Mouse (Mus musculus) MEL (cell line): ENCODE results near the gene F2r. TPM values are rescaled to one million over a fixed set of nuclear protein-coding genes. Genes with fewer than 3 reads are reported as not detected.

ENCODE experiments used
- DNase-seq: peaks from one replicate; pipeline ENCODE4 v3.0.0; 2011; ENCODE audit warnings: low read depth, low spot score
- H3K27ac ChIP-seq: 2 replicates; pipeline ENCODE4 v1.5.1; 2012; ENCODE audit warnings: low read depth, mild to moderate bottlenecking, control low read depth, low read length, moderate library complexity; ENCODE audit not compliant: control insufficient read depth
- H3K27me3 ChIP-seq, 2 experiments: fragments of 150-350 bp in 1 of 2; sonication (generic) in 1 of 2; 2 replicates each; pipeline ENCODE4 v1.6.1; 2012; ENCODE audit warnings: low read length in 2 of 2, mild to moderate bottlenecking in 2 of 2, improper control_type of control experiment in 1 of 2, moderate library complexity in 1 of 2; ENCODE audit not compliant: insufficient read depth in 2 of 2, control insufficient read depth in 1 of 2
- H3K36me3 ChIP-seq, 2 experiments: 2 replicates each; pipeline ENCODE4 v1.6.1; 2012 to 2014; ENCODE audit warnings: low read length in 2 of 2, improper control_type of control experiment in 1 of 2, inconsistent platforms in 1 of 2, mild to moderate bottlenecking in 1 of 2; ENCODE audit not compliant: insufficient read depth in 2 of 2, control insufficient read depth in 1 of 2
- H3K4me1 ChIP-seq, 2 experiments: fragments of 150-350 bp in 1 of 2; sonication (generic) in 1 of 2; 2 replicates each; pipeline ENCODE4 v1.6.1; 2012; ENCODE audit warnings: low read length in 2 of 2, improper control_type of control experiment in 1 of 2, mild to moderate bottlenecking in 1 of 2; ENCODE audit not compliant: insufficient read depth in 2 of 2, control insufficient read depth in 1 of 2
- H3K4me3 ChIP-seq, 2 experiments: fragments of 150-350 bp in 1 of 2; sonication (generic) in 1 of 2; 2 replicates each; pipeline ENCODE4 v1.5.1; 2012; ENCODE audit warnings: low read depth in 2 of 2, low read length in 2 of 2, mild to moderate bottlenecking in 2 of 2, moderate library complexity in 2 of 2, control low read depth in 1 of 2, improper control_type of control experiment in 1 of 2; ENCODE audit not compliant: control insufficient read depth in 1 of 2, insufficient read depth in 1 of 2
- H3K79me2 ChIP-seq: 2 replicates; pipeline ENCODE4 v1.6.1; 2012; ENCODE audit warnings: mild to moderate bottlenecking, low read length, moderate library complexity; ENCODE audit not compliant: control insufficient read depth, poor library complexity, insufficient read depth
- H3K9ac ChIP-seq: 2 replicates; pipeline ENCODE4 v1.6.1; 2012; ENCODE audit warnings: low read depth, mild to moderate bottlenecking, control low read depth, low read length, moderate library complexity; ENCODE audit not compliant: control insufficient read depth, poor library complexity, severe bottlenecking
- H3K9me3 ChIP-seq: fragments of 150-350 bp; sonication (generic); replicated peaks from 2 replicates; pipeline ENCODE4 v1.6.1; 2012; ENCODE audit warnings: mild to moderate bottlenecking, low read length, improper control_type of control experiment, moderate library complexity; ENCODE audit not compliant: insufficient read depth
- BHLHE40 ChIP-seq: IDR thresholded peaks from 2 replicates; pipeline ENCODE4 v1.6.1; 2012; ENCODE audit warnings: low read depth, mild to moderate bottlenecking, inconsistent platforms, low read length, improper control_type of control experiment, borderline replicate concordance
- CTCF ChIP-seq, 3 experiments: IDR thresholded peaks in 2 of 3; conservative IDR thresholded peaks in 1 of 3; 2 replicates each; pipeline ENCODE4 v1.5.1; 2011 to 2012; ENCODE audit warnings: low read length in 3 of 3, low read depth in 2 of 3, mild to moderate bottlenecking in 2 of 3, improper control_type of control experiment in 1 of 3, inconsistent platforms in 1 of 3, mixed read lengths in 1 of 3, moderate library complexity in 1 of 3; ENCODE audit not compliant: control insufficient read depth in 1 of 3, insufficient read depth in 1 of 3, poor library complexity in 1 of 3, severe bottlenecking in 1 of 3
- E2F4 ChIP-seq: IDR thresholded peaks from 2 replicates; pipeline ENCODE4 v1.6.1; 2011; ENCODE audit warnings: low read depth, low read length, improper control_type of control experiment, borderline replicate concordance
- ELF1 ChIP-seq: IDR thresholded peaks from 2 replicates; pipeline ENCODE4 v1.6.1; 2014; ENCODE audit warnings: low read depth, mild to moderate bottlenecking, inconsistent platforms, low read length, improper control_type of control experiment, moderate library complexity
- EP300 ChIP-seq, 2 experiments: IDR thresholded peaks; 2 replicates each; pipeline ENCODE4 v1.6.1; 2011; ENCODE audit warnings: improper control_type of control experiment in 2 of 2, low read length in 2 of 2, low read depth in 1 of 2, mild to moderate bottlenecking in 1 of 2
- ETS1 ChIP-seq: IDR thresholded peaks from 2 replicates; pipeline ENCODE4 v1.6.1; 2012; ENCODE audit warnings: low read depth, mild to moderate bottlenecking, inconsistent platforms, low read length, improper control_type of control experiment, moderate library complexity
- GATA1 ChIP-seq: IDR thresholded peaks from 2 replicates; pipeline ENCODE4 v1.6.1; 2011; ENCODE audit warnings: low read depth, low read length, improper control_type of control experiment
- HCFC1 ChIP-seq: IDR thresholded peaks from 2 replicates; pipeline ENCODE4 v1.6.1; 2012; ENCODE audit warnings: low read depth, mild to moderate bottlenecking, inconsistent platforms, low read length, improper control_type of control experiment, moderate library complexity
- JUND ChIP-seq: IDR thresholded peaks from 2 replicates; pipeline ENCODE4 v1.6.1; 2011; ENCODE audit warnings: low read depth, mild to moderate bottlenecking, improper control_type of control experiment, low read length
- KAT2A ChIP-seq: conservative IDR thresholded peaks from 2 replicates; pipeline ENCODE4 v1.6.1; 2012; ENCODE audit warnings: low read depth, low read length, improper control_type of control experiment, inconsistent platforms
- MAFK ChIP-seq: IDR thresholded peaks from 2 replicates; pipeline ENCODE4 v1.6.1; 2011; ENCODE audit warnings: low read depth, mild to moderate bottlenecking, low read length, improper control_type of control experiment, borderline replicate concordance
- MAX ChIP-seq: IDR thresholded peaks from 2 replicates; pipeline ENCODE4 v1.6.1; 2011; ENCODE audit warnings: low read length, improper control_type of control experiment
- MXI1 ChIP-seq: IDR thresholded peaks from 2 replicates; pipeline ENCODE4 v1.6.1; 2011; ENCODE audit warnings: mild to moderate bottlenecking, low read depth, low read length, improper control_type of control experiment
- MYB ChIP-seq: IDR thresholded peaks from 2 replicates; pipeline ENCODE4 v1.6.1; 2011; ENCODE audit warnings: mild to moderate bottlenecking, low read depth, low read length, improper control_type of control experiment
- NRF1 ChIP-seq: IDR thresholded peaks from 2 replicates; pipeline ENCODE4 v1.6.1; 2014; ENCODE audit warnings: low read depth, mild to moderate bottlenecking, inconsistent platforms, low read length, improper control_type of control experiment, moderate library complexity; ENCODE audit not compliant: poor library complexity, insufficient read depth, severe bottlenecking
- POLR2A ChIP-seq, 2 experiments: IDR thresholded peaks; 2 replicates each; pipeline ENCODE4 v1.6.1; 2011 to 2012; ENCODE audit warnings: low read length in 2 of 2, mild to moderate bottlenecking in 2 of 2, control low read depth in 1 of 2, improper control_type of control experiment in 1 of 2, low read depth in 1 of 2, moderate library complexity in 1 of 2; ENCODE audit not compliant: control insufficient read depth in 1 of 2, insufficient read depth in 1 of 2, poor library complexity in 1 of 2
- POLR2AphosphoS5 ChIP-seq: IDR thresholded peaks from 2 replicates; pipeline ENCODE4 v1.6.1; 2012; ENCODE audit warnings: low read depth, borderline replicate concordance, mild to moderate bottlenecking, inconsistent platforms, low read length, moderate library complexity, mixed read lengths
- RCOR1 ChIP-seq: IDR thresholded peaks from 2 replicates; pipeline ENCODE4 v1.6.1; 2012; ENCODE audit warnings: low read depth, mild to moderate bottlenecking, inconsistent platforms, low read length, improper control_type of control experiment
- SMC3 ChIP-seq: IDR thresholded peaks from 2 replicates; pipeline ENCODE4 v1.6.1; 2011; ENCODE audit warnings: low read depth, low read length, improper control_type of control experiment
- TCF12 ChIP-seq: IDR thresholded peaks from 2 replicates; pipeline ENCODE4 v1.6.1; 2014; ENCODE audit warnings: low read depth, mild to moderate bottlenecking, inconsistent platforms, low read length, improper control_type of control experiment, moderate library complexity
- UBTF ChIP-seq: IDR thresholded peaks from 2 replicates; pipeline ENCODE4 v1.6.1; 2012; ENCODE audit warnings: low read depth, mild to moderate bottlenecking, inconsistent platforms, low read length, improper control_type of control experiment, moderate library complexity, borderline replicate concordance; ENCODE audit not compliant: insufficient read depth
- USF1 ChIP-seq: IDR thresholded peaks from 2 replicates; pipeline ENCODE4 v1.6.1; 2014; ENCODE audit warnings: low read depth, mild to moderate bottlenecking, inconsistent platforms, low read length, improper control_type of control experiment, moderate library complexity
- USF2 ChIP-seq, 2 experiments: IDR thresholded peaks; 2 replicates each; pipeline ENCODE4 v1.6.1; 2011 to 2012; ENCODE audit warnings: improper control_type of control experiment in 2 of 2, low read length in 2 of 2, borderline replicate concordance in 1 of 2, inconsistent platforms in 1 of 2, low read depth in 1 of 2, mild to moderate bottlenecking in 1 of 2; ENCODE audit not compliant: insufficient read depth in 1 of 2
- ZKSCAN1 ChIP-seq: IDR thresholded peaks from 2 replicates; pipeline ENCODE4 v1.6.1; 2012; ENCODE audit warnings: low read depth, mild to moderate bottlenecking, inconsistent platforms, low read length, improper control_type of control experiment, moderate library complexity
- polyA plus RNA-seq, 2 experiments: library from polyadenylated mRNA; stranded (reverse) in 1 of 2; unstranded in 1 of 2; fragments of >175 nt in 1 of 2; fragments of >200 nt in 1 of 2; gene quantifications; 2 replicates each; pipeline versions ENCODE4 v1.2.1 to v1.2.4; 2012; ENCODE audit warnings: low replicate concordance in 2 of 2, low read depth in 1 of 2; ENCODE audit not compliant: insufficient read length in 2 of 2, insufficient read depth in 1 of 2, missing spikeins in 1 of 2
- total RNA-seq: library from RNA; depleted of rRNA; stranded (reverse); fragments of 300-350 nt; gene quantifications from 2 replicates; pipeline ENCODE4 v1.2.3, GENCODE M21; 2012

The F2r gene
- total and polyA plus RNA-seq, 3 experiments, result 19.1 to 32.7 TPM; not detected in 1

DNA sequence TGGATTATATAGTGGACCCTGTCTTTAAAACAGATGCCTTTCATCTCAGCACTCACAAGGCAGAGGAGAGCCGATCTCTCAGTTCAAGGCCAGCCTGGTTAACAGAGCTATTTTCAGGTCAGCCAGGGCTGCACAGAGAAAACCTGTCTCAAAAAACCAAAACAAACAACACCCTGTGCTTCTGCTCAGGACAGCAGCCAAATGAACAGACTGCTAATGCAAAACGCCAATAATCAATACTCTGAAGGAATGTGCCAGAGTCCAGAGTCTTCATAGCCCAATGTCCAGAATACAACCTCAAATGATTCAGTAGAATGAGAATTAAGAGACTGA is 9.2 kb downstream of the F2r start:
- no peaks in the 10 kb centered on the region for H3K9me3 ChIP-seq
- H3K27ac ChIP-seq, result no peak overlapping the region
- H3K4me3 ChIP-seq, result no peak overlapping the region
- no peak overlapping the region for H3K9ac ChIP-seq
- H3K36me3 ChIP-seq, result no peaks in the 10 kb centered on the region
- H3K27me3 ChIP-seq, result no peaks in the 10 kb centered on the region
- H3K4me1 ChIP-seq, result no peaks in the 10 kb centered on the region
- TF ChIP-seq SMC3, result no peak
- no peak for TF ChIP-seq MXI1
- TF ChIP-seq ZKSCAN1, result no peak
- no peak for TF ChIP-seq MAFK
- TF ChIP-seq USF1, result no peak
- TF ChIP-seq EP300 (IDR thresholded peaks at IDR 0.05; ENCODE audit: low read depth in 1 of 2, low read length in 2 of 2), result no peak
- TF ChIP-seq KAT2A, result no peak
- TF ChIP-seq POLR2A (IDR thresholded peaks at IDR 0.05; ENCODE audit: control insufficient read depth in 1 of 2, insufficient read depth in 1 of 2, low read depth in 1 of 2, low read length in 2 of 2, poor library complexity in 1 of 2), result no peak
- TF ChIP-seq BHLHE40, result no peak
- TF ChIP-seq TCF12, result no peak
- TF ChIP-seq UBTF, result no peak
- TF ChIP-seq JUND, result no peak
- TF ChIP-seq CTCF (IDR thresholded peaks at IDR 0.05 in 2 of 3, conservative IDR thresholded peaks at IDR 0.05 in 1 of 3; ENCODE audit: control insufficient read depth in 1 of 3, insufficient read depth in 1 of 3, low read depth in 2 of 3, low read length in 3 of 3, poor library complexity in 1 of 3, severe bottlenecking in 1 of 3), result no peak
- no peak for TF ChIP-seq USF2 (IDR thresholded peaks at IDR 0.05; ENCODE audit: borderline replicate concordance in 1 of 2, insufficient read depth in 1 of 2, low read depth in 1 of 2, low read length in 2 of 2)
- TF ChIP-seq ELF1, result no peak
- no peak for TF ChIP-seq MYB
- TF ChIP-seq GATA1, result no peak
- TF ChIP-seq HCFC1, result no peak
- TF ChIP-seq ETS1, result no peak
- H3K79me2 ChIP-seq, result no peaks in the 10 kb centered on the region
- DNase-seq, result no peak

DNA sequence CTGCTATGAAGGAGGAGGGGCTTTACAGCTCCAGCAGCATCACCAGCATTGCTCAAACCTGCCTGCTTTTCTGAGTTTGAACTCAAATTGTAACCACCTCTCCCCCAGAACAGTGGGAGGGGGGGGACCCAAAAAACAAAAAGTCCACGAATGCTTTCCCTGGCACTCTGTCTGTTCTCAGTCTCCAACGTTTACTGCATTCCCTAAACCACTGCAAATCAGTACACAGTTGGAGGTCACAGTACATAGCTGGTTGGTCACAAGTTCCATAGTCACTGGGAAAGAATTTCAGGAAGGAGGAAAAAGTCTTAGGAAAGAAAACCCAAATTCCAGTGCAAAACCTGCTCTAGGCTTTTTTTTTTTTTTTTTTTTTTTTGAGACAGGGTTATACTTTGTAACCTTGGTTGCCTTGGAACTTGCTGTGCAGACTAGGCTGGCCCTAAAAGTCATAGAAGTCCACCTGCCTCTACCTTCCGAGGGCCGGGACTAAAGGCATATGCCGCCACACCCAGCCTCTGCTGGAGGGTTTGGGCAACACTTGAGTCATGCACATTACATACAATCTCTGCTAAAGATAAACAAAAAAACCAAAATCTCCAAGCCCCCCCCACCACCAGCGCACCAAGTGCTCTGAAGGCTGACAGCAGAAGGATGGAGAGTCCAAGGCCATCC is 9.7 kb downstream of the F2r start:
- Histone ChIP-seq H3K4me1 (no peaks in the 10 kb centered on the region), H3K36me3 (peaks cover 0 to under 1% of the 10 kb centered on the region in 2 experiments; a peak in 1 of 4 replicates), H3K79me2 (no peaks in the 10 kb centered on the region), H3K9ac (no peak overlapping the region), H3K4me3 (no peak overlapping the region), H3K9me3 (no peaks in the 10 kb centered on the region), H3K27me3 (no peaks in the 10 kb centered on the region), H3K27ac (no peak overlapping the region)
- TF ChIP-seq POLR2AphosphoS5, result no peak
- no peak for TF ChIP-seq MAX
- no peak for TF ChIP-seq RCOR1
- TF ChIP-seq E2F4, result no peak
- no peak for TF ChIP-seq HCFC1
- no peak for TF ChIP-seq NRF1
- no peak for TF ChIP-seq USF2 (IDR thresholded peaks at IDR 0.05; ENCODE audit: borderline replicate concordance in 1 of 2, insufficient read depth in 1 of 2, low read depth in 1 of 2, low read length in 2 of 2)
- TF ChIP-seq CTCF (IDR thresholded peaks at IDR 0.05 in 2 of 3, conservative IDR thresholded peaks at IDR 0.05 in 1 of 3; ENCODE audit: control insufficient read depth in 1 of 3, insufficient read depth in 1 of 3, low read depth in 2 of 3, low read length in 3 of 3, poor library complexity in 1 of 3, severe bottlenecking in 1 of 3), result no peak
- no peak for TF ChIP-seq ZKSCAN1
- no peak for DNase-seq
